Mouse (Mus musculus) cerebellum, adult 18-20 months (tissue): ENCODE measurements around the gene Krt2.

Experiments used
- DNase-seq, 2 experiments: peaks; one replicate each; pipeline ENCODE4 v3.0.0; 2021

The Krt2 gene

DNA sequence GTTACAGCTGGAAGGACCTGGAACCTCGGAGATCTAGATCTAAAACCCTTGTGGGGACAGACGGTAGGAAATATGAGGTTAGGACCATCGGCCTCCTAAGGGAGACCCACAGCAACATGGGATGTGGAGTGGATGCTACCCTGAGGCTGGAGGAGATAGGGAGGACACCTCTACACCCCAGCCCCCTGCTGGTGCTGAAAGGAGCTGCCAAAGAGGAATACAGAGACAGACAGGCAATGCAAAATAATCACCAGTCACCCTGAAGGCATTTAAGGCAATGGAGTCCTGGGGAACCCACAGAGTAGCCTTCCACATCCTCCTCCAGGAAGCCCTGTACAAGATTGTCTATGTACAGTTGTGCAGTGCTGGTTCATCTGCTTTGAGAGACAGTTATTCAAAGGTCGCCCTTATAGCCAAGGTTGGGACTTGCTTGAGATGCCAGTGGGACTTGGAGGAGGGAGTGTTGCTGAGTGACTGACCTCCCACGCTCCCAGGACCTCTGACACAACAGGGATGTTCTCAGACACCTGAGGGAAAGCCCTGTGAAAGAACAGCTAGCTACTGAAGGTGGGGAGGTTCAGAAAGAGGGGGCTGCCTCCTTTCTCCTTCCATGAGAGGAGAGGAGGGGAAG lies 45.8 kb downstream of the Krt2 start:
- DNase-seq = no peak

- DNase-seq = no peak
These were observed 47.7 kb downstream of the Krt2 start for GRCm38 (mm10) chr15:101770226-101770625.
